12 mouse cellular contexts compared by ENCODE assay signal in genomic region chr17:5125084-5125855, GRCm38 (mm10).
DNase-seq lines count a peak whose midpoint lies in the region; ATAC-seq lines count a peak whose summit lies in the region.
"Had no signal": no experiment of that assay in that cellular context is flagged by ENCODE, and none has a peak within 500 bp of the region (broad histone marks: within the 10 kb centered on the region; RNA-seq: fewer than 3 reads in every experiment).

No protein-coding gene starts in this region.

- no peak overlapping the region for H3K4me3 ChIP-seq in midbrain, embryonic 10.5 days
- H3K4me3 ChIP-seq in midbrain, embryonic 14.5 days (replicated peaks; ENCODE audit: low read depth, low read length): no peak overlapping the region
- H3K4me3 ChIP-seq in forebrain, embryonic 16.5 days (replicated peaks; ENCODE audit: low read length): no peak overlapping the region
- H3K4me3 ChIP-seq: hindbrain, embryonic 12.5 days; neural tube, embryonic 13.5 days had no signal

- ATAC-seq in midbrain, embryonic 14.5 days (ENCODE audit: low FRiP score, low TSS enrichment): no peak
- no peak for ATAC-seq in forebrain, embryonic 16.5 days

- no peaks in the 10 kb centered on the region for H3K9me3 ChIP-seq in midbrain, embryonic 10.5 days (replicated peaks)
- no peaks in the 10 kb centered on the region for H3K9me3 ChIP-seq in midbrain, embryonic 14.5 days (ENCODE audit: control insufficient read depth, low read length)
- no peaks in the 10 kb centered on the region for H3K9me3 ChIP-seq in forebrain, embryonic 16.5 days (ENCODE audit: control insufficient read depth, low read length)
- H3K9me3 ChIP-seq: hindbrain, embryonic 12.5 days; neural tube, embryonic 13.5 days had no signal

- peaks cover 11% of the 10 kb centered on the region for H3K36me3 ChIP-seq in midbrain, embryonic 10.5 days
- no peaks in the 10 kb centered on the region for H3K36me3 ChIP-seq in midbrain, embryonic 14.5 days (ENCODE audit: control insufficient read depth, insufficient read depth, low read length)
- no peaks in the 10 kb centered on the region for H3K36me3 ChIP-seq in forebrain, embryonic 16.5 days (ENCODE audit: control insufficient read depth, insufficient read depth)
- H3K36me3 ChIP-seq: hindbrain, embryonic 12.5 days; neural tube, embryonic 13.5 days had no signal

- no peaks in the 10 kb centered on the region for H3K27me3 ChIP-seq in midbrain, embryonic 10.5 days (ENCODE audit: low read depth, poor library complexity, severe bottlenecking)
- no peaks in the 10 kb centered on the region for H3K27me3 ChIP-seq in midbrain, embryonic 14.5 days (ENCODE audit: control insufficient read depth, insufficient read depth, low read length)
- no peaks in the 10 kb centered on the region for H3K27me3 ChIP-seq in forebrain, embryonic 16.5 days (replicated peaks; ENCODE audit: control insufficient read depth, insufficient read depth, low read length)
- H3K27me3 ChIP-seq: hindbrain, embryonic 12.5 days; neural tube, embryonic 13.5 days had no signal

- peak; percentile 33 for DNase-seq in adrenal gland, postnatal 10 days
- no peak for DNase-seq in adrenal gland, postnatal 25 days
- no peak for DNase-seq in midbrain, embryonic 10.5 days (ENCODE audit: low spot score)
- no peak for DNase-seq in midbrain, embryonic 14.5 days
- peak; percentile 77 for DNase-seq in kidney, postnatal 14 days
- DNase-seq in yolk sac, embryonic 10.5 days (ENCODE audit: low spot score): peak; percentile 44
- DNase-seq in gastrocnemius, postnatal 14 days: no peak
- DNase-seq: cerebellum, postnatal 36 days; right cerebral cortex, postnatal 4 days had no signal

- 80% methylated on average over 5 of the region's 5 CpGs for WGBS in midbrain, embryonic 10.5 days
- WGBS in midbrain, embryonic 14.5 days: 69% methylated on average over 5 of the region's 5 CpGs
- WGBS in forebrain, embryonic 16.5 days: 71% methylated on average over 5 of the region's 5 CpGs

- intact Hi-C loops in gastrocnemius, postnatal 14 days (cut with DNase I; ENCODE audit: low total_unique reads): no loop called here

- H3K4me1 ChIP-seq in midbrain, embryonic 10.5 days: peaks cover 40% of the 10 kb centered on the region
- peaks cover 17% of the 10 kb centered on the region for H3K4me1 ChIP-seq in midbrain, embryonic 14.5 days (ENCODE audit: control insufficient read depth, insufficient read depth, low read length)
- H3K4me1 ChIP-seq in forebrain, embryonic 16.5 days (replicated peaks; ENCODE audit: control insufficient read depth, insufficient read depth, low read length): peaks cover 22% of the 10 kb centered on the region

- no peak overlapping the region for H3K9ac ChIP-seq in midbrain, embryonic 14.5 days (replicated peaks; ENCODE audit: low read length)
- H3K9ac ChIP-seq in forebrain, embryonic 16.5 days (replicated peaks; ENCODE audit: low read depth, low read length): no peak overlapping the region
- H3K9ac ChIP-seq: hindbrain, embryonic 12.5 days; neural tube, embryonic 13.5 days had no signal

- H3K4me2 ChIP-seq in midbrain, embryonic 14.5 days (ENCODE audit: low read length): no peak overlapping the region
- no peak overlapping the region for H3K4me2 ChIP-seq in forebrain, embryonic 16.5 days (ENCODE audit: low read length)
- H3K4me2 ChIP-seq: hindbrain, embryonic 12.5 days; neural tube, embryonic 13.5 days had no signal

- 0 out of 2 replicates have a peak overlapping the region, but pooled peaks have one; percentile 33 for H3K27ac ChIP-seq in midbrain, embryonic 10.5 days (replicated peaks)
- no peak overlapping the region for H3K27ac ChIP-seq in midbrain, embryonic 14.5 days (replicated peaks; ENCODE audit: low read depth, low read length)
- no peak overlapping the region for H3K27ac ChIP-seq in forebrain, embryonic 16.5 days (ENCODE audit: low read length)
- H3K27ac ChIP-seq: hindbrain, embryonic 12.5 days had no signal

Comparison
In these comparisons a context has a peak if more than half of its experiments do, and no peak if none do; other contexts are left out.
1. DNase-seq: peak in adrenal gland, postnatal 10 days (single experiment), kidney, postnatal 14 days (single experiment) and yolk sac, embryonic 10.5 days (single experiment); none in adrenal gland, postnatal 25 days (single experiment), midbrain, embryonic 10.5 days (single experiment), midbrain, embryonic 14.5 days (single experiment) and gastrocnemius, postnatal 14 days (single experiment).